Mouse (Mus musculus) CH12.LX (cell line): ENCODE measurements at regions not wholly inside any gene's neighbourhood (a gene's known extent, or its start where the extent isn't known, plus 50 kb on each side); places are given as distances from the start of the nearest gene placed in this dataset.

Source experiments
- CTCF ChIP-seq, 2 experiments: IDR thresholded peaks in 1 of 2; conservative IDR thresholded peaks in 1 of 2; 2 replicates each; pipeline ENCODE4 v1.5.1; 2011 to 2012; ENCODE audit warnings: low read depth in 2 of 2, low read length in 2 of 2, improper control_type of control experiment in 1 of 2, inconsistent platforms in 1 of 2, mild to moderate bottlenecking in 1 of 2, moderate library complexity in 1 of 2
- HCFC1 ChIP-seq: IDR thresholded peaks from 2 replicates; pipeline ENCODE4 v1.6.1; 2012; ENCODE audit warnings: low read depth, mild to moderate bottlenecking, inconsistent platforms, low read length, improper control_type of control experiment
- IRF4 ChIP-seq: IDR thresholded peaks from 2 replicates; pipeline ENCODE4 v1.6.1; 2014; ENCODE audit warnings: low read depth, mild to moderate bottlenecking, inconsistent platforms, low read length, improper control_type of control experiment
- KAT2A ChIP-seq: IDR thresholded peaks from 2 replicates; pipeline ENCODE4 v1.6.1; 2012; ENCODE audit warnings: low read length, improper control_type of control experiment, inconsistent platforms; ENCODE audit not compliant: insufficient replicate concordance
- MEF2A ChIP-seq: IDR thresholded peaks from 2 replicates; pipeline ENCODE4 v1.6.1; 2014; ENCODE audit warnings: low read depth, mild to moderate bottlenecking, inconsistent platforms, low read length, improper control_type of control experiment, borderline replicate concordance
- MYC ChIP-seq: IDR thresholded peaks from 2 replicates; pipeline ENCODE4 v1.6.1; 2011; ENCODE audit warnings: low read depth, mild to moderate bottlenecking, improper control_type of control experiment, low read length
- POLR2A ChIP-seq: IDR thresholded peaks from 2 replicates; pipeline ENCODE4 v1.6.1; 2011; ENCODE audit warnings: low read depth, mild to moderate bottlenecking, improper control_type of control experiment, low read length
- RCOR1 ChIP-seq: conservative IDR thresholded peaks from 2 replicates; pipeline ENCODE4 v1.6.1; 2012; ENCODE audit warnings: low read depth, mild to moderate bottlenecking, inconsistent platforms, low read length, improper control_type of control experiment
- UBTF ChIP-seq: IDR thresholded peaks from 2 replicates; pipeline ENCODE4 v1.6.1; 2012; ENCODE audit warnings: low read depth, mild to moderate bottlenecking, inconsistent platforms, low read length, improper control_type of control experiment, moderate library complexity
- ZNF384 ChIP-seq: IDR thresholded peaks from 2 replicates; pipeline ENCODE4 v1.6.1; 2012; ENCODE audit warnings: low read depth, low read length, improper control_type of control experiment, inconsistent platforms

DNA sequence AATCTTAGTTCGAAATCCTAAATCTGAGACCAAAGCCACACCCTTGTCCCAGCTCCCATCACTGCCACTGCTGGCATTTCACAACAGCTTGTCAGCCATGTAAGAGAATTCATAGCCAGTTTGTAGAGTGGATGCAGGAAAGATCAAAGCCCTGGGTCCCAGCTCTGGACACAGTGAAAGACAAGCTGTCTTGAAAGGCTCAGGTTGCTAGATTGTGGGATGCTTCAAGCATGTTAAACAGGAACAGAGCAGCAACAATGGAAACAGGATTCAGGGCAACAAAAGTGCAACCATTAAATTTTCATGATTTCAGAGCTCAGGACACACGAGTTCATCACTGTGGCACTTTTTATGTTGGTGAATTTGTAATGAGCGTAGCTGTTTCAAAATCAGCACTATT is 349.6 kb downstream of the Kif16b start:
- TF ChIP-seq CTCF (conservative IDR thresholded peaks at IDR 0.05 in 1 of 2, IDR thresholded peaks at IDR 0.05 in 1 of 2; ENCODE audit: low read depth in 2 of 2, low read length in 2 of 2) (no peak), POLR2A (no peak), ZNF384 (no peak), MEF2A (no peak), IRF4 (no peak), KAT2A (no peak), RCOR1 (no peak), MYC (no peak), UBTF (no peak), HCFC1 (no peak)
